Mouse (Mus musculus) midbrain, embryonic 14.5 days (tissue): ENCODE results near the gene Iqce. TPM values are rescaled to one million over a fixed set of nuclear protein-coding genes. Genes with fewer than 3 reads are reported as not detected.

Experiments
- ATAC-seq: fragments of 200-750 bp; cut with Nextera tagmentation; 2 replicates; pipeline ENCODE4 v1.8.0; 2017; ENCODE audit warnings: moderate number of reproducible peaks, moderate library complexity; ENCODE audit not compliant: low FRiP score, low TSS enrichment
- DNase-seq: peaks from one replicate; pipeline ENCODE4 v3.0.0-alpha.2; 2015
- H3K27ac ChIP-seq: fragments of 300-500 bp; sonication (generic); replicated peaks from 2 replicates; pipeline ENCODE4 v1.5.1; 2014; ENCODE audit warnings: mild to moderate bottlenecking, low read depth, low read length, moderate library complexity
- H3K27me3 ChIP-seq: fragments of 300-500 bp; sonication (generic); 2 replicates; pipeline ENCODE4 v1.6.1; 2014; ENCODE audit warnings: low read length, control low read depth, mixed read lengths; ENCODE audit not compliant: control insufficient read depth, insufficient read depth
- H3K36me3 ChIP-seq: fragments of 300-500 bp; sonication (generic); 2 replicates; pipeline ENCODE4 v1.6.1; 2014; ENCODE audit warnings: low read length, control low read depth; ENCODE audit not compliant: control insufficient read depth, insufficient read depth
- H3K4me1 ChIP-seq: fragments of 300-500 bp; sonication (generic); 2 replicates; pipeline ENCODE4 v1.6.1; 2014; ENCODE audit warnings: mild to moderate bottlenecking, antibody characterized with exemption, low read length, control low read depth; ENCODE audit not compliant: control insufficient read depth, insufficient read depth
- H3K4me2 ChIP-seq: fragments of 300-500 bp; sonication (generic); 2 replicates; pipeline ENCODE4 v1.6.1; 2014; ENCODE audit warnings: mild to moderate bottlenecking, low read length, moderate library complexity
- H3K4me3 ChIP-seq: fragments of 300-500 bp; sonication (generic); replicated peaks from 2 replicates; pipeline ENCODE4 v1.5.1; 2014; ENCODE audit warnings: low read depth, low read length
- H3K9ac ChIP-seq: fragments of 300-500 bp; sonication (generic); replicated peaks from 2 replicates; pipeline ENCODE4 v1.6.1; 2014; ENCODE audit warnings: mild to moderate bottlenecking, low read length, moderate library complexity
- H3K9me3 ChIP-seq: fragments of 300-500 bp; sonication (generic); 2 replicates; pipeline ENCODE4 v1.6.1; 2016; ENCODE audit warnings: low read length, control low read depth, mixed read lengths; ENCODE audit not compliant: control insufficient read depth
- WGBS: fragments of 180-500 bp; shearing (Covaris S2); extraction: QIAGEN DNeasy Blood & Tissue Kit; methylation state at CpG from one replicate; pipeline ENCODE4 v1.1.7; 2014; 5-methylcytosine and 5-hydroxymethylcytosine counted together
- polyA plus RNA-seq: library from polyadenylated mRNA; unstranded; fragments of >200 nt; fragmentation: Nextera tagmentation; extraction: Ambion mirVana; gene quantifications from 2 replicates; pipeline ENCODE4 v1.2.1, GENCODE M21; 2014

Gene Iqce
- polyA plus RNA-seq, 1 experiment from 2014 or later, result 25.0 TPM

DNA sequence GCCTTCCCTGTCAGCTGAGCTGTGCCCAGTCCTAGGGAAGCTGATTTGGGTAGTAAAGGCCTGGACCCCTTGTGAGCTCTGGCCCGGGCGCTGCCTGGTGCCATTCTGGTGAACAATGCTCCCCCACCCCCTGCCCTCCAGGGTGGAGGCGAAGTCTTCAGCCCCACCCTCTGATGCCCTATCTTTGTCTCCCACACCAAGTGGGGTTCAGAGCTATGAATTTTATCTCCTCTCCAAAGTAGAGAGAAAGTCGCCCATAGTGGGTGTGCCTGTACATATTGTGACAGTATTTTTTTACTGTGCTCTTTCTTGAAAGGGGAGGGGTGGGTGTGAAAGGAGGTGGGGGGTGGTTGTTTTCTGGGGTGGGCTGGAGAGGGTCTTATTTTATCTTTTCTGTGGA is 87.3 kb downstream of the Iqce start:
- peaks cover 21% of the 10 kb centered on the region for H3K36me3 ChIP-seq
- ATAC-seq (no peak), DNase-seq (no peak)
- H3K4me2 ChIP-seq, result no peak overlapping the region
- H3K9ac ChIP-seq, result no peak overlapping the region
- no peak overlapping the region for H3K27ac ChIP-seq
- H3K9me3 ChIP-seq, result no peaks in the 10 kb centered on the region
- H3K27me3 ChIP-seq, result no peaks in the 10 kb centered on the region
- no peak overlapping the region for H3K4me3 ChIP-seq
- 89% methylated on average over 4 of the region's 4 CpGs for WGBS
- H3K4me1 ChIP-seq, result peaks cover 25% of the 10 kb centered on the region

DNA sequence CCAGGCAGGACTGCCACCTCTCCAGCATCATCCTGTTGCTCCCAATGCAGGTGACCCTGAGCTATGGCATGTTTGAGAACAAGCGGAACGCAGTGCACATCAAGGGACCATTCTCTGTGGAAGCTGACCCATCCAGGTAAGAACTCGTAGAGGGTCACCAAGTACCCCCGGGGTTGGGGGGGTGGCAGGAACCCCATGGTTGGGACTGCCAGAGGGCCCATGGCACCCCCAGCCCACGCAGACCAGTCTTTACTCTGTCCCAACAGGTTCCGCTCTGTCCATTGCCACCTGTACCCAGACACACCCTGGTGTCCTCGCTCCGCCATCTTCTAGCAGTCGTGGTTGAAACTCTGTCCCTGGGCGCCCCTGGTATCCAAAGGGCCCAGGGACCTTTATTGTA is 88.0 kb downstream of the Iqce start:
- DNase-seq (no peak), ATAC-seq (no peak)
- Histone ChIP-seq H3K4me3 (no peak overlapping the region), H3K4me1 (peaks cover 29% of the 10 kb centered on the region), H3K27ac (no peak overlapping the region), H3K36me3 (peaks cover 21% of the 10 kb centered on the region), H3K4me2 (no peak overlapping the region), H3K9me3 (no peaks in the 10 kb centered on the region), H3K9ac (no peak overlapping the region), H3K27me3 (no peaks in the 10 kb centered on the region)
- WGBS, result 98% methylated on average over 10 of the region's 10 CpGs

DNA sequence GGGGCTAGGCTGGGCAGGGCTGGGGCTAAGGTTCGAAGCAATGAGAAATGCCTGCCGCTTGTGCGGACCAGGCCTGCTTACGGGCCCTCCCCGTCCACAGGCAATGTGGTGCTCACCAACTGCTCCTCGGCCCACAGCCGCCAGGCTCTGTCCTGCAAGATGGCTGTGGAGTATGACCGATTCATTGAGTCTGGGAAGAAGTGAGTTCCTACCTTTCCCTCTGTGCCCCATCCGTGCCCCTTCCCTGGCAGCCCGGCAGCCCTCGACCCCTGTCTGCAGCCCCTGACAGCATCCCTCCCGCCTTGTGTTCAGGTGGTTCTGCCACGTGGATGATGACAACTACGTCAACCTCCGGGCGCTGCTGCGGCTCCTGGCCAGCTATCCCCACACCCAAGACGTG is 90.0 kb downstream of the Iqce start:
- Histone ChIP-seq H3K27ac (peak overlapping the region; percentile 2; the same call in 1 of the 2 replicates), H3K4me2 (peak overlapping the region; percentile 82), H3K27me3 (peaks cover 8% of the 10 kb centered on the region; the same call in 1 of the 2 replicates), H3K9me3 (no peaks in the 10 kb centered on the region), H3K9ac (peak overlapping the region; percentile 42; the same call in 1 of the 2 replicates), H3K4me3 (peak overlapping the region; percentile 19), H3K36me3 (peaks cover 21% of the 10 kb centered on the region), H3K4me1 (peaks cover 39% of the 10 kb centered on the region)
- ATAC-seq (no peak), DNase-seq (no peak)
- 15% methylated on average over 18 of the region's 18 CpGs for WGBS

Other genes starting within 250 kb of the Iqce start
- gene Chst12, start 196.8 kb downstream of the Iqce start, polyA plus RNA-seq, result 14.8 and 16.2 TPM in 2 replicates
- gene Grifin, start 137.3 kb downstream of the Iqce start, polyA plus RNA-seq, result not detected in 2 replicates
- 20.5 and 25.2 TPM in 2 replicates for gene Lfng, start 95.1 kb downstream of the Iqce start, polyA plus RNA-seq
- gene Ttyh3, start 53.3 kb downstream of the Iqce start, polyA plus RNA-seq, result 72.1 and 86.7 TPM in 2 replicates
- 18.3 and 19.0 TPM in 2 replicates for gene Brat1, start 2.6 kb upstream of the Iqce start, polyA plus RNA-seq
- gene Amz1, start 21.7 kb upstream of the Iqce start, polyA plus RNA-seq, result 1.9 and 3.1 TPM in 2 replicates
- gene Gna12, start 128.1 kb upstream of the Iqce start, polyA plus RNA-seq, result 21.6 and 22.5 TPM in 2 replicates